Mouse (Mus musculus): Measurements from ENCODE around the gene Topbp1. TPM values are rescaled to one million over a fixed set of nuclear protein-coding genes. Genes with fewer than 3 reads are reported as not detected.

Topbp1 gene
- polyA plus RNA-seq, 1 experiment from 2014 or later, result 99.4 TPM

DNA sequence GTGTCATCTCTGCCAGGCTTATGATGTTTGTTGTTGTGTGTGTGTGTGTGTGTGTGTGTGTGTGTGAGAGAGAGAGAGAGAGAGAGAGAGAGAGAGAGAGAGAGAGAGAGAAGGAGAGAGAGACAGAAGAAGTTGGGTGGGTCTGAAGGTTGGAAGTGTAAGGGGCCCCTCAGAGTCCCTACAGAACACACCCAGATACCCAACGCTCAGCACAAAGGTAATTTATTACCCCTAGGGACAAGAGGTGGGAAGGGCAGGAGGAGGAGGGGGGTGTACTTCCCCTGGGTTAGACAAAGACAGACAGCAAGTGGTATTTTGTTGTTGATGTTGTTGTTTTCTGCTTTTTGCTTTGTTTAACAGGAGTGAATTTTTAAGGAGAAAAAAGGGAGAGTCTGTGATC is 80.6 kb downstream of the Topbp1 start:
- H3K9me3 ChIP-seq (ENCODE audit: control insufficient read depth, low read length), result no peaks in the 10 kb centered on the region
- H3K4me2 ChIP-seq, result no peak overlapping the region
- WGBS, result 22% methylated on average over 1 of the region's 1 CpGs
- no peak overlapping the region for H3K9ac ChIP-seq (ENCODE audit: low read depth, low read length)
- no peaks in the 10 kb centered on the region; the same call in 1 of the 2 replicates for H3K4me1 ChIP-seq (replicated peaks; ENCODE audit: control insufficient read depth, insufficient read depth, low read length)
- no peaks in the 10 kb centered on the region for H3K27me3 ChIP-seq (replicated peaks; ENCODE audit: control insufficient read depth, insufficient read depth, low read length)
- no peak overlapping the region for H3K4me3 ChIP-seq (ENCODE audit: low read depth, low read length)
- no peaks in the 10 kb centered on the region for H3K36me3 ChIP-seq (ENCODE audit: control insufficient read depth, insufficient read depth, low read length)
- ATAC-seq (replicated peaks; ENCODE audit: low FRiP score) (no peak), DNase-seq (ENCODE audit: low spot score) (no peak)
- no peak overlapping the region for H3K27ac ChIP-seq (ENCODE audit: low read depth, low read length)

DNA sequence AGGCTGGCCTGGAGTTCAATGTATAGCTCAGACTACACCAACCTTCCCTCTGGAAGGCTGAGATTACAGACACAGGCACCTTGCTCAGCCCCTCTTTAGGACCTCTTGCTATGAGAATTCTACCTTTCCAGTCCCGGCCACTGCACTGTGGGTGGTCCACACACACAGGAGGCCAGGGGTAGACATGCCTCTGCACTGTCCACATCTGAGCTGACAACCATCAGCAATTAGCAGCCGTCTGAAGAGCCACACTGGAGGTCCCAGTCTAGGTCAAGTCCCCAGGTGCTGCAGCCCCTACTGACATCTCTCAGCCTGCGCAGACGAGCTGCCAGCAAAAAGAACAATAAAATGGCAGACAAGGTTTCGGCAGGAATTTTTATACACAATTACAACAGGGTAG is 81.6 kb downstream of the Topbp1 start:
- Histone ChIP-seq H3K9me3 (ENCODE audit: control insufficient read depth, low read length) (no peaks in the 10 kb centered on the region), H3K9ac (ENCODE audit: low read depth, low read length) (no peak overlapping the region), H3K4me2 (no peak overlapping the region), H3K27me3 (replicated peaks; ENCODE audit: control insufficient read depth, insufficient read depth, low read length) (no peaks in the 10 kb centered on the region), H3K36me3 (ENCODE audit: control insufficient read depth, insufficient read depth, low read length) (no peaks in the 10 kb centered on the region), H3K4me1 (replicated peaks; ENCODE audit: control insufficient read depth, insufficient read depth, low read length) (no peaks in the 10 kb centered on the region; the same call in 1 of the 2 replicates), H3K27ac (ENCODE audit: low read depth, low read length) (no peak overlapping the region), H3K4me3 (ENCODE audit: low read depth, low read length) (no peak overlapping the region)
- DNase-seq (ENCODE audit: low spot score) (no peak), ATAC-seq (replicated peaks; ENCODE audit: low FRiP score) (no peak)
- WGBS, result 61% methylated on average over 5 of the region's 5 CpGs

DNA sequence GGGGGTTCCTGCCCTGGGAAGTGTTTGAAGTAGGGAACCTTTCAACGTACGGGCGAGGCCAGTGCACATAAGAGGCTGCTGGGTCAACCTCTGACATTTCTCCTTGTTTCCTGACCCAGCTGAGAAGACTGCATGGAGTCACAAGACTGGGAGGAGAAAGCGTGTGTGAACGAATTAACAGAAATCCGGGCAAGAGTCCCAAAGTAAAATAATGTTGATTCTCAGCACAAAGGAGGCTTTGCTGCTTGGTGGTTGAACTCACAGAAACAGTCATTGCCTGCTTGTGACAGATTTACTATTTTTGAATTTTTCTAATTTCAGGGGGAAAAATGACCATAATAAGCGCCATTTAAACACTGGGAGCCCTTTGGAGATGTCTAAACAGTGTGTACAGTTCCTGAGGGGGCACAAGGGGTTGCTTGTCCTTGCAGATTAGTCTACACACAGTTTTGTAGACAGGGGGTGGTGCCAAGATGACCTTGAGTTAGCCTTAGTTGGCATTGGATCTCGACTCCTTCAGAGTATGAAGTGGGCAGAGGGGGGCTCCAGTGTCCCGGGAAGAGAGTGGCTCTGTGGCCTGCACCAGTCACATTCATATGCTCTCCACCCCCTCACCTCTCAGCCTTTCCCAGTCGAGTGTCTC is 82.1 kb downstream of the Topbp1 start:
- no peak overlapping the region for H3K27ac ChIP-seq (ENCODE audit: low read depth, low read length)
- DNase-seq (ENCODE audit: low spot score) (no peak), ATAC-seq (replicated peaks; ENCODE audit: low FRiP score) (no peak)
- H3K9me3 ChIP-seq (ENCODE audit: control insufficient read depth, low read length), result no peaks in the 10 kb centered on the region
- WGBS, result 72% methylated on average over 10 of the region's 10 CpGs
- no peak overlapping the region for H3K4me2 ChIP-seq
- no peaks in the 10 kb centered on the region for H3K27me3 ChIP-seq (replicated peaks; ENCODE audit: control insufficient read depth, insufficient read depth, low read length)
- H3K9ac ChIP-seq (ENCODE audit: low read depth, low read length), result no peak overlapping the region
- H3K4me3 ChIP-seq (ENCODE audit: low read depth, low read length), result no peak overlapping the region
- no peaks in the 10 kb centered on the region; the same call in 1 of the 2 replicates for H3K4me1 ChIP-seq (replicated peaks; ENCODE audit: control insufficient read depth, insufficient read depth, low read length)
- H3K36me3 ChIP-seq (ENCODE audit: control insufficient read depth, insufficient read depth, low read length), result no peaks in the 10 kb centered on the region

DNA sequence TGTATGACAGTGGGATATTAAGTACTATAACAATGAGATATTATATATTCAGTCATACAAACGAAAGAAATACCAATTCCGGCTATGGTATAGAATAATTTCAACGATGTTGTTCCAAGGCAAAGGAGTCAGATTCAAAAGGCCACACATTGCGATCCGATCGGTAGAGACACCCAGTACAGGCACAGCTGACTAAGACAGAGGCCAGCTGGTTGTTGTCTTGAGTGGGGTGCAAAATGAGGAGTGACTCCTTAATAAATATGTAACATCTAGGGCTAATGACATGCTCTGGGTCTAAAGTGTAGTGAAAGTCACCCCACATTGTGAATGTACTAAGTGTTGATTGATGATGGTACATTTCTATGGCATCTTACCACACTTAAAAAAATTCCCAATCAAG is 84.2 kb downstream of the Topbp1 start:
- no peak for ATAC-seq (replicated peaks; ENCODE audit: low FRiP score)
- no peak overlapping the region for H3K27ac ChIP-seq (ENCODE audit: low read depth, low read length)
- no peak for DNase-seq (ENCODE audit: low spot score)
- H3K9me3 ChIP-seq (ENCODE audit: control insufficient read depth, low read length), result no peaks in the 10 kb centered on the region
- WGBS, result 92% methylated on average over 6 of the region's 6 CpGs
- H3K4me3 ChIP-seq (ENCODE audit: low read depth, low read length), result no peak overlapping the region
- H3K36me3 ChIP-seq (ENCODE audit: control insufficient read depth, insufficient read depth, low read length), result no peaks in the 10 kb centered on the region
- H3K4me2 ChIP-seq, result no peak overlapping the region
- no peaks in the 10 kb centered on the region; the same call in 1 of the 2 replicates for H3K4me1 ChIP-seq (replicated peaks; ENCODE audit: control insufficient read depth, insufficient read depth, low read length)
- H3K27me3 ChIP-seq (replicated peaks; ENCODE audit: control insufficient read depth, insufficient read depth, low read length), result no peaks in the 10 kb centered on the region
- no peak overlapping the region for H3K9ac ChIP-seq (ENCODE audit: low read depth, low read length)

DNA sequence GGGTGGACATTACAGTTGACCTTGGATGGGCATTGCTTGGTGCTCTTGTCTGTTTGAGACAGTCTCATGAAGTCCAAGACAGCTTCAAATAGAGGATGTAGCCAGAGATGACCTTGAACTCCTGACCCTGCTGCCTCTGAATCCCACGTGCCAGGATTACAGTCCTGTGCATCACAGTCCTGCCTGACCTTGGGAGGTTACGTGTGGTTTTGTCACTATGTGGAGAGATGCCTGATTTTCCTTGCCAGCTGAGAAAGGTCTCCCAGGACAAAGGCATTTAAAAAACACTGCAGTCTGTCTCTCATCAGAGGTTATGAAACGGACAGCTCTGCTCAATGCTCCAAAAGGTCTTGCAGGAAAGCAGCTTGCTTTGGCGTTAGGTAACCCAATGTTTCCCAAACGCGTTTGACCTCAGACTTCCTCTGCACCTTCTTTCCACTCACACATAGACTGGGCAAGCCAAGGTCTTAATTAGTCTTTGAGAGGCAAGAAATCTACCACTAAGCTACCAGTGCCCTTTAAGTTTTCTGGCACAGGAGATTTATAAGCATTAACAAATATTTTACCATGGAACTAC is 86.9 kb downstream of the Topbp1 start:
- H3K27me3 ChIP-seq (replicated peaks; ENCODE audit: control insufficient read depth, insufficient read depth, low read length), result no peaks in the 10 kb centered on the region
- H3K27ac ChIP-seq (ENCODE audit: low read depth, low read length), result no peak overlapping the region
- DNase-seq (ENCODE audit: low spot score), result no peak
- no peak for ATAC-seq (replicated peaks; ENCODE audit: low FRiP score)
- no peak overlapping the region for H3K4me3 ChIP-seq (ENCODE audit: low read depth, low read length)
- no peak overlapping the region for H3K9ac ChIP-seq (ENCODE audit: low read depth, low read length)
- no peaks in the 10 kb centered on the region for H3K36me3 ChIP-seq (ENCODE audit: control insufficient read depth, insufficient read depth, low read length)
- no peaks in the 10 kb centered on the region for H3K4me1 ChIP-seq (replicated peaks; ENCODE audit: control insufficient read depth, insufficient read depth, low read length)
- no peak overlapping the region for H3K4me2 ChIP-seq
- no peaks in the 10 kb centered on the region for H3K9me3 ChIP-seq (ENCODE audit: control insufficient read depth, low read length)
- WGBS, result 61% methylated on average over 6 of the region's 6 CpGs

DNA sequence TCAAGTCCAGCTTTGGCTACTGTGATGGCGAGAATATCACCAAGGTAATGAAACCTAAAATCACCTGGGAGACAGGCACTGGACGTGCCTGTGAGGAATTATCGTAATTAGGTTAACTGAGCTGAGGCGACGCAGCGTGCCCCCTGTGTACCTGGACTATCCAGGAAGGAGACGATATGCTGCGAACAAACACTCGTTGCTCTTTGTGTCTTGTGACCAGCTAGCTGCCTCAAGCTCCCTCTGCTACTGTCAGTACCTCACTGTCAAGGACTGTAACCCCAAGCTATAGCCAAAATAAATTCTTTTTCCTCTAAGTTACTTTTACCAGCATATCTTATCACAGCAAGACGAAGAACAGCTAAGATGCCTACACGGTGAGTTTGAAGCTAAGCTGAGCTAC is 88.2 kb downstream of the Topbp1 start:
- Histone ChIP-seq H3K4me2 (no peak overlapping the region), H3K27ac (ENCODE audit: low read depth, low read length) (no peak overlapping the region), H3K9me3 (ENCODE audit: control insufficient read depth, low read length) (no peaks in the 10 kb centered on the region), H3K4me1 (replicated peaks; ENCODE audit: control insufficient read depth, insufficient read depth, low read length) (no peaks in the 10 kb centered on the region), H3K9ac (ENCODE audit: low read depth, low read length) (no peak overlapping the region), H3K4me3 (ENCODE audit: low read depth, low read length) (no peak overlapping the region), H3K36me3 (ENCODE audit: control insufficient read depth, insufficient read depth, low read length) (no peaks in the 10 kb centered on the region), H3K27me3 (replicated peaks; ENCODE audit: control insufficient read depth, insufficient read depth, low read length) (no peaks in the 10 kb centered on the region)
- ATAC-seq (replicated peaks; ENCODE audit: low FRiP score) (no peak), DNase-seq (ENCODE audit: low spot score) (no peak)
- WGBS, result 86% methylated on average over 11 of the region's 11 CpGs

DNA sequence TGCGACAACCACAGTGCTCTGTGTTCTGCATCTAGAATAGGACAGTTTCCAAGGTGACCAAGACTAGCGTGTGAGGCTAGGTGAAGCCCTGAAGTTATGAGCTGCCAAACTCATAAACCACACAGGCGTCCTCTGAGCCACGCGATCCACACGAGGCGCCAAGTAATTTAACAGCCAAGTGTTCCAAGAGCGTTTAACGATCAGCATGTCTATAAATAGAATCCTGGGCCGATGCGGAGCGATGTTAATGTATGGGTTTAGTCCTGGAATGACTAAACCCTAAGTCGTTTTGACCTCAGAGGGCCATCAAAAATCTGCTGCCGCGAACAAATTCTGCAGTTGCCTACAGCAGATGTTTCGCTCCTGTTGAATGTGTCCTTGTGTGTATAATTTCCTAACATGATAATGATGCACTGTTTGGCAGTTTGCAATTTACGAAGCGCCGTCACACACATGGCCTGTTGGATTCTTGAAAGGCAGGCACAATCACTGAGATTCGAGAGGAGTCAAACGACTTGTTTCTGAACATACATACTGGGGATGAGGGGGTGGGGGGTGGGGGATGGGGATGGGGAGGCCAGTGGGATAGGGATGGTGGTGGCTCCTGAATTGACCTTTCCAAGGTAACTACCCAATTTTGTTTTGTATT is 93.6 kb downstream of the Topbp1 start:
- no peaks in the 10 kb centered on the region for H3K27me3 ChIP-seq (replicated peaks; ENCODE audit: control insufficient read depth, insufficient read depth, low read length)
- H3K9me3 ChIP-seq (ENCODE audit: control insufficient read depth, low read length), result peaks cover 5% of the 10 kb centered on the region; the same call in 1 of the 2 replicates
- WGBS, result 84% methylated on average over 21 of the region's 21 CpGs
- no peak for ATAC-seq (replicated peaks; ENCODE audit: low FRiP score)
- no peaks in the 10 kb centered on the region for H3K36me3 ChIP-seq (ENCODE audit: control insufficient read depth, insufficient read depth, low read length)
- no peaks in the 10 kb centered on the region for H3K4me1 ChIP-seq (replicated peaks; ENCODE audit: control insufficient read depth, insufficient read depth, low read length)
- H3K4me3 ChIP-seq (ENCODE audit: low read depth, low read length), result no peak overlapping the region
- no peak overlapping the region for H3K27ac ChIP-seq (ENCODE audit: low read depth, low read length)
- no peak overlapping the region for H3K9ac ChIP-seq (ENCODE audit: low read depth, low read length)
- no peak for DNase-seq (ENCODE audit: low spot score)
- no peak overlapping the region for H3K4me2 ChIP-seq

Data from liver, embryonic 11.5 days (tissue).